Mouse (Mus musculus): ENCODE measurements at regions not wholly inside any gene's neighbourhood (a gene's known extent, or its start where the extent isn't known, plus 50 kb on each side); places are given as distances from the start of the nearest gene placed in this dataset.

DNA sequence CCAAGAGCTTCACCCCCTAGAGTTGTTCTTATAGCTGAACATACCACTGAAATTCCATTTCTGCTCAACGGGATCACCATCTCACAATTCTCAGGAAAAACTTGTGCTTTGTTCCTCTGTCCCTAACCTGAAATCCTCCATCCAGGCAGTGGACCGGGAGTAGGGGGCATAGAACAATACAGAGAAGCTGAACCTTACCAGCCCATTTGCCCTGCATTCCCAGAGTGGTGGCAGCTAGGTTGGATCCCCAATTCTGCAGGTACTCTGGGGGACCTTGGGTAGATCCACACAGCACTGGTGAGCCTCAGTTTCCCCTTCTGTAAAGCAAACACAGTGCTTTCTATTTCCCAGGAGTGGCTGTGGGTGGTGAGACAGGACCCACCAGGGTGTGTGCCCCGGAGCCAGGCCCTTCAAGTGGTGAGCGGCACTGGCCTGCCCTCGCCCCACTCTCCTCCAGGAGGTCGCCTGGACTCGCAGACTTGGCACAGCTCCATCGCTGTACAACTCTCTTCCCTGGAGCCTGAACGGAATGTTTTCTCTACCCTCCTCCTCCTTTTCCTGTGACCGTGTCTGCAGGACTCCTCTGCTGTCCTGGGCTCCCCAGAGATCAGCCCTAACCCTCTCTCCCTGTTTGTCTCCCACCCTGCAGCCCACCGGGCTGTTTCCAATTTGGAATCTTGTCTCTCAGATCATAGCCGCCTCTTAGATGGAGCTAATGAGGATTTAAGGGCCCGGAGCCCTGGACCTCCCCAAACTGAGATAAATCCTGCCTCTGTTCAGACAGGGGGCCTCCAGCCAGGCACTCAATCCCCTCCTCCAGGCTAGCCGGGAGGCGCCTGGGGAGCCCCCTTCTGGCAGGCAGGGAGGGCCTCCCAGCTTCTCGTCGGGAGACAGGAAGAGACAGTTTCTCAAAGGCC, 52.3 kb upstream of the Cux1 start:
- peak in 1 of 2 experiments; percentile 34 for DNase-seq (ENCODE audit: low spot score in 2 of 2)

DNA sequence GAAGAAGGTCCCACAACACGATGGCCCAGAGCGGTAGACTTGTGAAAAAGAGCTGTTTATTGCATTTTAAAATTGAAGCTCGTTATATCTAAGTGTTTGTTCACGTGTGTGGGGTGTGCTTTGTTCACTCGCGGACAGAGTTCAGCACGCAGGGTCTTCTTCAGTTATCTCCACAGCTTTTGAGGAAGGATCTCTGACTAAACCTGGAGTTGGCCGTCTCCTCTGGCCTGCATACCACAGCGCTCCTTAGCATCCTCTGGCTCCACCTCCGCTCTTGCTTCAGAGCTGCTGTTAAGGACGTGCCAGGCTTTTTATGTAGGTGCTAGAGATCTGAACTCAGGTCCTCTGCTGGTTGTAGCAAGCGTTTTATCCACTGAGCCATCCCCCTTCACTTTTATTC, 52.9 kb upstream of the Cux1 start:
- DNase-seq (ENCODE audit: low spot score in 2 of 2), result no peak

DNA sequence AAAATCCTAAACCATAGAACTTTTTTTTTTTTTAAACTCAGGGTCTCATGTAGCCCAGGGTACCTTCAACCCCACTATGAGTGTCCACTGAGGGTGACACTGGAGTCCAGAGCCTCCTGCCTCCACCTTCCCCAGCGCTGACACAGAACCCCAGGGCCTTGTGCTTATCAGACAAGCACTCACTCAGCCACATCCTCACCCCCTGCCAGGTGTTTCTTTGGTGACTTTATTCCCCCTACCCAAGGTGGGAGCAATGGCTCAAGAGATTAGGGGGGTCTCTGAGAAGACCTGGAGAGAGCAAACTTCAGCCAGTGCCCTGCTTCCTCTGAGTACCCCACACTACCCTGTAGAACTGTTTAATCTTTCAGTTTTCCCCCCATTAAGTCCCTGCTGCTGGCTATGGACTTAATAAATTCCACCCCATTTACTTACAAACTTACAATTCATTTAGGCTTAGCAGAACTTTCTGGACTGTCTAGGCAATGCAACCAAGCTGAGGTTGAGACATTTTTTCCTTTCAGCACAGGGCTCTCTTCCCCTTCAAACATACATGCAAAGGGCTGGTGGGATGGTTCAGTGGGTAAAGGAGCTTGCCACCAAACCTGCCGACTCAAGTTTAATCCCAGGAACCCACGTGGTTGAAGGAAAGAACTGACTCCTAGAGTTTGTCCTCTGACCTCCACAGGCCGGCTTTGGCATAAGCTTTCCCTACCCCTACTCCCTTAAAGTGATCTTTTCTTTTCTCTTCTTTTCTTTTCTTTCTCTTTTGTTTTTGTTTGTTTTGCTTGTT, 54.2 kb upstream of the Cux1 start:
- no peak for DNase-seq (ENCODE audit: low spot score in 2 of 2)

DNA sequence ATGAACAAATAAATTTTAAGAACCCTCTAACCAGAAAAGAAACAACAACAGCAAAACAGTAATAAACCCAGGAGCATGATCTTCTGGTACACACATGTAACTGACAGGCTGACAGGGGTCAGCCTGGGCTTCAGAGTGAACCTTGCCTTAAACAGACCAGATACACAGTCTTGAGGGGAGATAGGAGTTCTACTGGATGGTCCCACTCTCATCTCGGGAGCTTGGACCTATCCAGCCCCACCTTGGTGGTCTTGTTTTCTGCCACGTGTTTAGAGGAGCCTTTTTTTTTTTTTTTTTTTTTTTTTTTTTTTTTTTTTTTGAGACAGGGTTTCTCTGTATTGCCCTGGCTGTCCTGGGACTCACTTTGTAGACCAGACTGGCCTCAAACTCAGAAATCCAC, 54.9 kb upstream of the Cux1 start:
- DNase-seq (ENCODE audit: low spot score in 2 of 2), result no peak

GRCm38 (mm10) chr5:136622721-136623542, 55.6 kb upstream of the Cux1 start:
- peak; percentile 35 to 74 for DNase-seq (ENCODE audit: low spot score in 2 of 2)

GRCm38 (mm10) chr5:136623791-136624190, 56.5 kb upstream of the Cux1 start:
- no peak for DNase-seq (ENCODE audit: low spot score in 2 of 2)

DNA sequence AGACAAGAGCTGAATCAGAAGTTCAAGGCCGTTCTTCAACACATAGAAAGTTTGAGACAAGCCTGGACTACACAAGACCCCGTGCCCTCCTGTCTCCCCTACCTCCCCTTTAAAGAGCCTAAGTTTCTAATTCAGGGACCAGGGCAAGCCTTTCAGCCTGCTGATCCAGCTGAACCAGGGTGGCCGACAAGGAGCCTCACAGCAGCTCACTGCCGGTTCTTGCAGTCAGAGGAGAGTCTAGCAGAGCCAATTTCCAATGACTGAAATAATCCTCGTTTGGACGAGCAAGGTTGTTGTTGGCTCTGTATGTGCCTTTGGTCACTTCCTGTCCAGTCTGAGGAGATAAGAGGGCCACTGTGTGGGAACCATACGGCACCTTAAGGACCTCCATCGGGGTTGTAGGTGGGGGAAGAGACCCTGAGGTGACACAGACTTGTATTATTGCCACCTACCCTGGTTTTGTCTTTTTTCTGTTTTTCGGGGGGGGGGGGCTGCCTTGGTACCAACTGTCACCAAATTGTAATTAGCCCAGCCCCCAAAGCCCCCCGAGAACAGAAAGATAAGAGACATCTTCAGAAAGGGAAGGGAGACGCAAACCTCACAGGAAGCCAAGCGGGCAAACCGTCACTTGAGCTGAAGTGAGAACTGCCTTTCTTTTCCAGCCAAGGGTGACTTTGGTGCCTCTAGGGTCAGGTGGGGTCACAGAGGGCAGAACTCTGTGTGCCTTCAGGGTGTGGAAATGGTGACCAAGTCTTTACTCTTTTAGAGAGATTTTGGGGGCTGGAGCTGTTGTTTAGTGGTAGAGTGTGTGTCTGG, 58.1 kb upstream of the Cux1 start:
- no peak for DNase-seq (ENCODE audit: low spot score in 2 of 2)

GRCm38 (mm10) chr5:136626142-136626771, 59.0 kb upstream of the Cux1 start:
- DNase-seq (ENCODE audit: low spot score in 2 of 2), result no peak

GRCm38 (mm10) chr5:136626891-136627290, 59.6 kb upstream of the Cux1 start:
- peak in 1 of 2 experiments; percentile 38 for DNase-seq (ENCODE audit: low spot score in 2 of 2)

DNA sequence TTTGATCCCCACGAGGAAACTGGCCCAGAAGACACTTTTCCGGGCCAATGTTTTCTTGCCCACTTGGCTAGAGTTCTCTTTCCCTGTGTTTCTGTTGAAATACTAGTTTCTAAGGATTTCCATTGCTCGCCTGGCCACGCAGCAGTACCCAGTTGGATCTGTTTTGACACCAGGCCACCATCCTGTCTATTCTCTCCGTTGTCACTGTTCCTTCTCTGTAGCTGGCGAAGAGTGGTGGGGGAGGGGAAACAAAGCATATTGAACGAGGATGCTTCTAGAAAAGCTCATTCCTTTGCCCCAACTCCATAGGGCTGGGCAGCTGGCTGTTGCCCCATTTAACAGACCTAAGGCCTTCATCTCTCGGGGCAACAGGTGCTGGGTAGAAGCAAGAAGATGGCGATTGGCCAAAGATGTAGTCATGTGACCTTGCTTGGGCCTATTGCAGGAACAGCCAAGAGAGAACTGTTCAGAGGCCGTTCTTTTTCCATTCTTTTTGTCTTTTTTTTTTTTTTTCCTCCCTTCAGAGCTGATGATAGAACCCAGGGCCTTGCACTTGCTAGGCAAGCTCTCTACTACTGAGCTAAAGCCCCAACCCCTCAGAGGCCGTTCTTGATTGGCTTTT, 60.5 kb upstream of the Cux1 start:
- DNase-seq (ENCODE audit: low spot score in 2 of 2), result peak in 1 of 2 experiments; percentile 22

DNA sequence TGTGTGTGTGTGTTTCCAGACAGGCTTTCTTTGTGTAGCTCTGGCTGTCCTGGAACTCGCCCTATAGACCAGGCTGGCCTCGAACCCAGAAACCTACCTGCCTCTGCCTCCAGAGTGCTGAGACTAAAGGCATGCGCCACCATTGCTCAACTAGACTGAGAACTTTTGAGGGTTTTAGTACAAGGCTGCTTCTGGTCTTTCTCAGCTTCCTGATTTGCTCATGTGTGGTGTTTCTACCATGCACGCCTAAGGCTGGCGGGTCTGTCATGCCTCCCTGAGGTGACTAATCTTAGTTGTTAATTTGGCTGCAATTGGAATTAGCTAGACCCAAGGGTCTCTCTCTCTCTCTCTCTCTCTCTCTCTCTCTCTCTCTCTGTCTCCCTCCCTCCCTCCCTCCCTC, 61.2 kb upstream of the Cux1 start:
- DNase-seq (ENCODE audit: low spot score in 2 of 2), result no peak

DNA sequence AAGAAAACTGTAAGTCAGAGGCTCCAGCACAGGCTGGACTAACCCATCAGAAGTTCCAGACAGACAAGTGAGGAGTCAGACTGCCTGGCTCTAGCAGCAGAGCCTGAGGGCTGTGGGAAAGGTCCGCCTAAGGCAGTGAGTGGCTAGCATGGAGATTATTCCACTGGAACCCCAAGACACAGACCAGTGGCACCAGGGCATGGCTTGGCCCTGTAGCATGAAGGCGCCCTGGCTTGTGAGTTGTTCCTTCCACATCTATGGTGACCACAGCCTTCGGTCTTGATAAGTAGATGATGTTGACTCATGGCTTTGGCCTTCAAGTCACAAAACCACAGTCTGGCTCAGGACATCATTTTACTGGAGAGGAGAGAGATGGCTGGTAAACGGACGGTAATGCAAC, 60.7 kb upstream of the Myl10 start:
- DNase-seq (ENCODE audit: low spot score in 2 of 2), result no peak

DNA sequence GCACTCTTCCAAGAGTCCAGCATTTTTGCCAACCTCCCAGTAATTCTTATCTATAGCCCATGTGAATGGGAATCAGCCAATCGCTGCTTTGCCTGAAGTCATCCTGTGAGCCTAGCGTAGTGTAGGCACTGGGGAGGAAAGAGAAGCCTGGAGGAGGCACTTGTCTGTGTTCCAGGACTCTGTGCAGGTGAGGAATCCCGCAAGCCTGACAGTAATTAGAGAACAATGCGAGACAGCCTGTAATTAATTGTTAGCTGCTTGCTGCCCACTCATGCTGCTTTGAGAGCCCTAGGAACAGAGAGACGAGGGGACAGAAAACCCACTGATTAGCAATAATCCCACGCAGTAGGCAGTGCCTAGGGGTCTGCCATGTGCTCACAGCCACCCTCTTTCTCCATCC, 59.0 kb upstream of the Myl10 start:
- DNase-seq (ENCODE audit: low spot score in 2 of 2), result no peak

- no peak for DNase-seq (ENCODE audit: low spot score in 2 of 2)
These were observed 57.8 kb upstream of the Myl10 start for GRCm38 (mm10) chr5:136635119-136635518.

DNA sequence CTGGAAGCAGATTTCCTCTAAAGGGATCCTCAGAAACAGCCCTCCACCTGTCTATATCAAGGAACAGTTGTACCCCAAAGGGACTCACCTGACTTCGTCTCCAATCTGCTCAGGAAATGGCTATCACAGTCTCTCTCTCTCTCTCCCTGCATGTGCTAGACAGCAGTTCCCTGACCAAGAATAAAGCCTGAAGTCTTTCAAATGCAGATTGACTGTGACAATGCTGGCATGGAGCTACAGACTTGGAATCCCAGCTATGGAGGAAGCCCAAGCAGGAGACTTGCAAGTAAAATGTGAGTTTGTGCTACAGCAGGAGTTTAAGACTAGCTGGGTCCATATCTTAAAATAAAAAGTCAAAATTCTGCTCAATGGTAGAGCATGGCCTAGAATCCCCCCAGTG, 56.5 kb upstream of the Myl10 start:
- DNase-seq (ENCODE audit: low spot score in 2 of 2), result no peak

GRCm38 (mm10) chr5:136637872-136638271, 55.1 kb upstream of the Myl10 start:
- DNase-seq (ENCODE audit: low spot score in 2 of 2), result no peak

GRCm38 (mm10) chr5:136640871-136641619, 51.9 kb upstream of the Myl10 start:
- DNase-seq (ENCODE audit: low spot score in 2 of 2), result no peak

DNA sequence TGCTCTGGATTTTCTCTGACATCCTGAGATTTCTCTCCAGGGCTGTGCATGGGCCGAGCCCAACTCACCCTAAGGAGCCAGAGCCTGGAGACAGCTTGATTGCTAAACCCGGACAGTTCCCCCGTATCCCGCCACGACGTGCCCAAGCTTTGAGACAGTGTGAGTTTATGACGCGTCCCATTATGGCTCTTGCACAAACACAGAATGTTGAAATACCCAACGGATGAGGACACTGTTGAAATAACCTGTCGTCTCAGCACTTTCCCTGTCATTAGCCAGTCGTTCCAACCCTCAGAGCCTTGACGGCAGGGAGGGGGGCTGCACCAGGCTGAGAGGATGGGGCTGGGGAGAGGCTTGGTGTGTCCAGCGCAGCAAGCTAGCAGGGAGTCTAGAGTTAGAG, 50.7 kb upstream of the Myl10 start:
- no peak for DNase-seq (ENCODE audit: low spot score in 2 of 2)

Measured in gastrocnemius, postnatal 4 days (tissue).